Mouse (Mus musculus): ENCODE data around the gene Lrrtm3. TPM values are rescaled to one million over a fixed set of nuclear protein-coding genes. Genes with fewer than 3 reads are reported as not detected.

Lrrtm3 gene
- polyA plus RNA-seq (2012; rRNA removed), result 36.6 and 39.6 TPM in 2 replicates

DNA sequence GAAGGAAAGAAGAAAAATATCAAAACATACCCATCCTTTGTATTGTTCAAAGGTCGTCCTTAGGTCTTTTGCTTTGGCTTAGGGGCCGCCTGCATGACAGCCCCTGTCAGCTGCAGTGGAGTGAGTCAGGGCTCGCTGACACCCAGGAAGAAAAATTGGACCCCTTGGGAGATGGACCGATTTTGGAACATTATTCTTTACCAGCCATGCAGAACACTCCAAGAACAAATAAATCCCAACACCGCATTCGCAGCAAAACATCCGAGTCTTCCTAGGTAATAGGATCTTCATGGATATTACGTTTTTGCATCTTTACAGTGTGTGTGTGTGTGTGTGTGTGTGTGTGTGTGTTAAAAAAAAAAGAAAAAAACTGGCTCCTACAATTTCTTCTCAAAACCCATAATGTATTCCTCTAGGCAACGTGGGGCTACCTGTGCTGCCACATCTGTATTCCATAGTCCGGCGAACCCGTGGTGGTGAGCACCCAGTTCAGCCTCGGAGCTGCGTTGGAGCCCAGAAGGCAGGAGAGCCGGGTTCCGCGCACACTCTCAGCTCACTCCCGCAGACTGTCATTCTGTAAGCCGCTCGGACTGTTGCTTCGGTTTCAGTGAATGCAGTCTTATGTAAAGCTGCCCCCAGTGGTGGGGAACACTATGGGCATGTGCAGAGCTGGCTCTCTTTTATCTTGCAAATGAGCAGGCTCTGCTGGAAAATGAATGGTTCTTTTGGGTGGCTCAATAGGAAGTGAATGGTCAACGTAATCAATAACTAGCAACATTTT is at the start of gene Lrrtm3:
TSS of gene Lrrtm3 (minus strand) at position 598 of the 781 bp plus-strand sequence.
- DNase-seq (ENCODE audit: extremely low spot score in 1 of 2, low spot score in 1 of 2), result peak; percentile 79 to 91

DNA sequence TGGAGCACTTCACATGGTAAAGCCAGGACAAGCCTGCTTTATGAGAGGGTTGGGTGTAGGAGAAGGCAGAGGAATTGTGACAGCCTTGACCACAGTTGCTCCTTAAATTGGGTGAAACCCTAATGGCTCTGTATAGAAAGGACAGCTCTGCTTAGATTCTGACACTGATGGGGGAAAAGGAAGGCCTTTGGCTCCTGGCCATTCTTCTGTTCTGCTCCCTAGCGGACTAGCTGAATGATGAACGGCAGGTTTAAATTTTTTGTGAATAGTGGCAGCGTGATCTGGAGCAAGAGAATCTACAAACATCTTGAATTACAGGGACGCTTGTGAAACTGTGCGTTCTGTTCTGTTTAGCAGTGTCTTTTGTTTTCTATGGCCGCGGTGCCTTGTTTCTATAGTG is 45.4 kb upstream of the Lrrtm3 start:
- no peak for DNase-seq (ENCODE audit: extremely low spot score in 1 of 2, low spot score in 1 of 2)

DNA sequence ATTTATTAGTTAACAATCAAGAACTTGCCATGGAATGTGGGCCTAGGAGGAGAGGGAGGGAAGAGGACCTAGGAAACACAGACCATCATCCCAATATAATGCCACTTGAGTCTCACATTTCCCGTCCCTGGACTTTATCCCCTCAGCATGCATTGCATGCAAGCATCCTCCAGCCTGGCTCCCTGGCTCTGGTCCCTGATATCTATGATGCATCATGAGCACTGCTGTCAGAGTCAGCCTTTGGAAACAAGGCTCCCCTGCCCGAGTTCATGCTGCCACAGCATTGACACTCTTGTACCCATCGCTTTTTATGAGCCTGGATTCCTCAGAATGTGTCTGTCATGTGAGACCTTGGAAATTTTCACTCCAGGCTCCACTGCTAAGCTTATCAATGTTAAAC is 43.4 kb upstream of the Lrrtm3 start:
- no peak for DNase-seq (ENCODE audit: extremely low spot score in 1 of 2, low spot score in 1 of 2)

DNA sequence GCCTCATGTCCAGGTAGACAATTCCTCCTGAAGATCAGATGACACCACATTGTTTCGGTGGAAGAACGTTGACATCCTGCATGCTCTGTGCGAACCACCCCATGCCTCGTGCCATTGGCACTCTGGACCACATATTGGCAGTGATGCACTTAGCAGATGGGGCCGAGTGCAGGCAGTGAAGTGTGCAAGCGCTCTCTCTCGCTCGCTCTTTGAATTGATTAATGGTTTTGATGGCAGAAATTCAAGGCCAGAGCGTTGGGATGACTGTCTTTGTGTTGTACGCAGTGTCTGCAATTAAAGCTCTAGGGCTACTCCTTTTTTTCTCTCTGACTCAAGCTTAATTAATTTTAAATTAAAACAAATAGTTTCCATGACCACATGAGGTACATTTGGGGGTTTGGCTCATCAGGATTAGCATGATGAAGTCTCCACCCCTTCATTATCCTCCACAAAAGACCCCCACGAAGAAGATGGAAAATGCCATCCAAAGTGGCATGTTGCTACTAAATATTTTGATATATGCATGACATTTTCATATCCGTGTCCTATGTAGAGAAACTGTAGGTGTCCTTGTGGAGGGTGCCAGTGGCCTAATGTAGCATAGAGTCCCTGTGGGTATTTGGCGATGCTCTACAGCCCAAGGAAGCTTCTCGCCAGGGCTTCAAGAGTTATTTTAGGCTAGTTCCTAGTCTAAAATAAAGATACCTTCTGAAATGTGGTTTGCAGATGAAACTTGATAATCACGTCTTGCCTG is 40.5 kb upstream of the Lrrtm3 start:
- DNase-seq (ENCODE audit: extremely low spot score in 1 of 2, low spot score in 1 of 2), result no peak

DNA sequence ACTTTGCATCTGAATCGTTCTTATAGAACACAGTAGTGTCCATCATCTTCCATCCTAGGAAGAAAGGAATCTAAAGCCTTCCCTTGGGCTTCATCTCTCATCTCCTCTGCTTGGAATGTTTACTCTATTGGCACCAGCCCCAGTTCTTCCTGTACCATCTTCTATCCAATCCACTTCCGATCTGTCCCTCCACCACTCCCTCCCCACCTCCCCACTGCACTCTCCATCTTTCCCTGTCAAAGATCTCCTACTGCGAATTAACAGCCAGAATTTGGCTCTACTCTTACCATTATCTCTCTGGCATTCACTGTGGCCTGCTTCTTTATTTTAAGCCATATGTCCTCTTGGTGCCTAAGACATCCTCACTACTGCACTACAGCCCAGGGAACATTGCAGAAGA is 28.8 kb upstream of the Lrrtm3 start:
- DNase-seq (ENCODE audit: extremely low spot score in 1 of 2, low spot score in 1 of 2), result no peak

DNA sequence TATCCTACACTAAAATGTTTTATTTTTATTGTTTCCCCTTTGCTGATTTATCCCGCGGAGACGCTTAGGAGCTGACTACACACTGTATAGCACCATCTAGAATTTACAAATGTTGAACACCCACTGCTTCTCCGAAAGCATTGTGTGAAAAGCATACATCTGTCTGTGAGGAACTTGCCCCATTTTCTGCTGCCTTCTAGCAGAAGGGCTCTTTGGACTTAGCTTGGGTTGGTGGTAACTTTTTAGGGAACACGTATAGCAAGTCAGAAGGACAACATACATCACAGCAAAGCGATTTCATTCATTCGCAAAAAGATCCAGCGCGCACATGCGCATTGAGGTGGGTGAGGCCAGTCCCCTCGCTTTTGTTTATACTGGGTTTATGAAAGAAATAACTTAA is 25.2 kb upstream of the Lrrtm3 start:
- peak; percentile 2 to 51 for DNase-seq (ENCODE audit: extremely low spot score in 1 of 2, low spot score in 1 of 2)

DNA sequence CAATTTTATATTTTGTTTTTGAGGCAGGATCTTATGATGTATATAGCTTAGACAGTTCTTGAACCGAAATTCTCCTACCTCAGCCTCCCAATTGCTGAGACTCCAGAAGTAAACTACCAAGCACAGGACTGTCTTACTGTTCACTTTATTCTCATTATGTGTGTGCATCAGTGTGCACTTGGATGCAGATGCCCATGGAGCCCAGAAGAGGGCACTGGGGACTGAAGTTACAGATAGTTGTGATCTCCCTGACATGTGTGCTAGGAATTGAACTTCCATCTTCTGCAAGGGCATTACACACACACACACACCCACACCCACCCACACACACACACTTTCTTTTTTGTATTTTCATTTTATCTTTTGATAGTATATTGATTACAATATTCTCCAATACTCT is 6.5 kb upstream of the Lrrtm3 start:
- DNase-seq (ENCODE audit: extremely low spot score in 1 of 2, low spot score in 1 of 2), result no peak

DNA sequence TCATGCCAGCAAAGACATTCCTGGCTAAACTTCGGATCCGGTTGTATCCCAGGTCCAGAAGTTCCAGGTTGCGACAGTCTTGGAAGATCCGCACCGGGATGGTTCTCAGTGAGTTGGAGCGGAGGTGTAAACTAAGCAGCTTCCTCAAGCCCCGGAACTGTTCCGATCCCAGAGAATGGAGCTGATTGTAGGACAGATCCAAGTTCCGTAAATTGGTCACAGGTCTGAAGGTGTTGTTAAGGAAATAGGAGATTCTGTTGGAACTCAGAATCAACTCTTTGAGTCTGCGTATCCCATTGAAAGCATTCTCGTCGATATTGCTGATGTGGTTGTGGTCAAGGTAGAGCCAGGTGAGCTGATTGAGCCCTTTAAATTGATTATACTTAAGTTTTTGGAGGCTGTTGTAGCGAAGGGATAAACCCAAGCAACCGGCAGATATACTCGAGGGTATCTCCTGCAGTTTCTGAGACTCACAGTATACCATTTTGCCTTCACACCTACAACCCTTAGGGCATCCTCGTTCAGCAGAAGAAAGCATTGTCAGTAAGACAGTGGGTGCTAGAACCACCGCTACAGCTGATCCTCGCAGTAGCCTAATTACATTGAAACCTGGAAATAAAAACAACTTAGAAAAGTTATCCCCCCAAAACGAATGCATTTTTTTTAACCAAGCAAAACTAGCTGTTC is 1.2 kb downstream of the Lrrtm3 start:
- peak in 1 of 2 experiments; percentile 43 for DNase-seq (ENCODE audit: extremely low spot score in 1 of 2, low spot score in 1 of 2)

DNA sequence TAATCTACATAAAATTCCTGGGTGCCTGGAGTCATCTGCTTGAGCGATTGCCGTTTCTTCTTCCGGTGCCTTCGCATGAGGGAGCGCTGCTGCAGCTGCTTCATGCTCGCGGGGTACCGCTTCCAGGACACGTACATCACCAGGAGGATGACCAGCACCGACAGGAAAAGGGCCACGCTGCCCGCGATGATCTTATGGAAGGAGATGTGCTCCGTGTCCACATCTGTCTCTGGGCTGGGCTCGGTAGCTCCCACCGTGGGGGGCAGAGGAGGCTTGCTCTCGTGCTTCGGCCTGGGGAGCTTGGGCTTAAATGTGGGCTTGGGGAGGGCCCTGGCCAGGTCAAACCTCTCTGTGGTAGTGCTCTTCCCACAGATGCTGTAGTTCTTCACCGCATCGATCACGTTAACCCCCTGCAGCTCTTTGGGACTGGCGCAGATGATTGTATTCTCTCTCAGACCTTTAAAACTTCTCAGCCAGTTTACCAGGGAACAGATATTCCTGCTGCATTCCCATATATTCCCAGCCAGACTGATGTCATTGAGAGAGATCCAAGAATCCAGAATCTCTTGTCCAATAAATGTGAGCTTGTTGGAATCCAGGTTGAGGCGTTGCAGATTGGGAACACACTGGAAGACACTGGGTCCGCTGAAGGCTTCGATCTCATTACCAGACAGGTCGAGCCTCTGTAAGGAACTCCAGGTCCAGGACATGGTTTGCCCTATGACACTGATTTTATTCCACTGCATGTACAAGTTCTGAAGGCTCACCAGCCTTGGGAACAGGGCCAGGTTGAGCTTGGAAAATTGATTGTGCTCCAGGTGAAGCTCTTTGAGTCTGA is 1.9 kb downstream of the Lrrtm3 start:
- DNase-seq (ENCODE audit: extremely low spot score in 1 of 2, low spot score in 1 of 2), result peak in 1 of 2 experiments; percentile 44

DNA sequence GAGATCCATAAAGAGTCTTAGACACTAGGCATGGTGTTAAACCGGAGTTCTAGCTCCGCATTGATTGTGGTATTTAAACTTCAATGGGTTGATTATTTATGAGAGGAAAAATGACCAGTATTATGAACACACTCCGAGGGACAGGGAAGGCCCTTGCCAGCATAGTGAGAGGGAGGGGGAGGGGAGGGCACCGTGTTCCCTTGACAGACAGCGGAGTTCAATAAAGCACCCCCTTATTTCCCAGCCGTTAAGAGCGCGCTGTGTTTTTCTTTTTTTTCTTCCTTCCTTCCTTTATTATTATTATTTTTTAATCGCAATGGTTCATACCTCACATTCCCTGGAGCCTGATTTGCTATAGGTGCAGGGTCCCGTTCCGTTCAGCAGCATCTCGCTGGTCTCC is 2.6 kb downstream of the Lrrtm3 start:
- no peak for DNase-seq (ENCODE audit: extremely low spot score in 1 of 2, low spot score in 1 of 2)

DNA sequence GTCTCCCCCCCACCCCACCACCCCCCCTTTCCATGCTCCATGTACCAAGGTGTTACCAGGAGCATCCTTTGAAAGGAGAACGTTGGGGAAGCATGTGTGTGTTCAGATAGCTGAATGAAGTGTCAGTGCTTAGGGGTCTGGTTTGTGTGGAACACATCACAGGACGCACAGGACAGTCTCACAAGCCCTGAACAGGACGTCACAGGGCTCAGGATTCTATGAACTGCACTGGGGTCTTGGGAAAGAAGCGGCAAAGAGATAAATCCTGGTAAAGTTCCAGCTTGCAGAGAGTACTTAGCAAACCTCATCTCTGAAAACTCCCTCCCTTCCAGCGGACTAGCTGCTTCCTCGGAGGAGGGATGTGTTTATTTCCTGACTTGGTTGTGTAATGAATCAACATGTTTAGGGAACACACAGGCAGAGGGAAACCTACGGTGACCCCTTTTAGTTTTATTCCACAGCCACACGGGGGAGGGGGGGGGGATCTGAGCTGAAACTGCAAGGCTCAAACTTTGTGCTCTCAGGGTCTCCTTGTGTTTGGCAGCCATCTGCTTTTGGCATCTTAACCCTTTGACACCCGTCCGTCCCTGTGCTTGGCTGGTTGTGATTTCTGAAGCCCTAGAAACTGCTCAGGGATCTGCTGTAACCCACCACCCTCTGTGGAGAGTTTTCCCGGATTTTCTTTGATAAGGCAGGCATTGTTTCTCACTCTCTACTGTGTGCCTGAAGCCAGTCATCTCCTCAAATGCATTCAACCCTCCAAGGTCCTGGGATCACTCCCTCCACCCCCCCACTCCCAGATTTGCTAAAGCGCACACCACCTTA is 3.3 kb downstream of the Lrrtm3 start:
- DNase-seq (ENCODE audit: extremely low spot score in 1 of 2, low spot score in 1 of 2), result peak in 1 of 2 experiments; percentile 37

DNA sequence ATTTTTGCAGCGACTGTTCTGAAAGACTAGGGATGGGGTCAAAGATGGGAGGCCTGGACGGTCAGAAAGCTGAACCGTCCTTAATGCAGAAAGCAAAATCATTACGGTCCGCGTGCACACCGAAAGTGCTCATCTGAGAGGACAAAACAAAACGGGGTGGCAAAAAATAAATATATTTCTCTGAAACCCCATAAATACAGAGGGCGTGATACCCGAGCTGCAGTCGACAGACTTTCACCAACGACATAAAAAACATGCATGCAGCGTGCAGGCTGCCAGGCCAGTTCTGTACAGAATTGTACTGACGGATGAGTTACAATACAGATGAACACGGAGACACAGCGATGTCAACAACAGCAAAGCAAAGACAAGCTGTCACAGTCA is 3.9 kb downstream of the Lrrtm3 start:
- DNase-seq (ENCODE audit: extremely low spot score in 1 of 2, low spot score in 1 of 2), result no peak

DNA sequence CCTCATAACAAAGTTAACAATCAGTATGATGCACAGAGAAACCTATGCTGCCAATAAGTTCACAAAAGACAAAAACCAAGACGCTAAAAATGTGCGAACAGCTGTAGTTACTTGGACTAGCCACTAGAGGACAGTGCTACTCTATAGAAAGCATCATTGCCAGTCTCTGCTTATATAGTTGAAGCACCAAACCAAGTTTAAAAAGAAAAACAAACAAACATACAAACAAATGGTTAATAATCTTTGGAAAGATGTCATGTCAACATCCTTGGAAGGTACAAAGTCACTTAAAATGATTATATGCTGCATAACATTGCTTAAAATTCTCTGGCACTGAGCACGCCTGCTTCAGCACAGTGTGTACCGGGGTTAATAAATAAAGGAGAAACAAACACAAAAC is 5.6 kb downstream of the Lrrtm3 start:
- peak in 1 of 2 experiments; percentile 81 for DNase-seq (ENCODE audit: extremely low spot score in 1 of 2, low spot score in 1 of 2)

DNA sequence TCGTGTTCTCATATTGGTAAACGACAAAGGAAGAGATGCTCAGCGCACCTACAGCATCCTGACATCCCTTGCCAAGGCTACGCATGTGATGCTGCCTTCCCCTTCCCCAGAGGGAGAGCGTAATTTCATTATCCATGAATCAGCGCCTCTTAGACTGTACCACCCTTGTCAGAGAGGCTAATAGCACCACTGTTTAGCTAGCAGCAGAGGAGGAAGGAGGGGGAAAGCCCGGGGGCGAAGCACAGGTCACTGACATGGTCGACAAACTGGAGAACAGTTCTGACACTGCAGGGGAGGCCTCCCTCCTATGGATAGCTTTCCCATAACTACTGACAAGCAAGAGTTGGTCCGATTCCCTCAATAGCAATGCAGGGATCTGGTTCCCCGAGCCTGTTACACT is 6.3 kb downstream of the Lrrtm3 start:
- DNase-seq (ENCODE audit: extremely low spot score in 1 of 2, low spot score in 1 of 2), result peak in 1 of 2 experiments; percentile 36

DNA sequence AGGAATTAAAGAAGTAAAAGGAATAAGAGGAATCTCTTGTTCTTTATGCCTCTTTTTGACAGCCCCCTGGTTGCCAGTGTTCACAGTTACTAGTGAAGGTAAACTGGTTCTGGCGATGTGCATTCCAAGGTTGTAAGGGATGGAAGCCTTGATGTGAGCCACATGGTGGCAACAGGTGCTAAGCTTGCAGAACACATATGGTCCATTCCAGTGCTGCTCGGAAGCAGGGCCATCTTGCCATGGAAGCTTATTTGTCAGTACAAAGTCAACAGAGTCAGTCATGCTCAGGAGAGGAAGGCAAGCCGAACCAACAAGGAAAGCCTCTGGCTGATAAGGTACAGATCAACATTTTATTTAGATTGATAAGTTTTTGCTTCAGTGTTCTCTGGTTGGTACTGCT is 7.7 kb downstream of the Lrrtm3 start:
- DNase-seq (ENCODE audit: extremely low spot score in 1 of 2, low spot score in 1 of 2), result no peak

DNA sequence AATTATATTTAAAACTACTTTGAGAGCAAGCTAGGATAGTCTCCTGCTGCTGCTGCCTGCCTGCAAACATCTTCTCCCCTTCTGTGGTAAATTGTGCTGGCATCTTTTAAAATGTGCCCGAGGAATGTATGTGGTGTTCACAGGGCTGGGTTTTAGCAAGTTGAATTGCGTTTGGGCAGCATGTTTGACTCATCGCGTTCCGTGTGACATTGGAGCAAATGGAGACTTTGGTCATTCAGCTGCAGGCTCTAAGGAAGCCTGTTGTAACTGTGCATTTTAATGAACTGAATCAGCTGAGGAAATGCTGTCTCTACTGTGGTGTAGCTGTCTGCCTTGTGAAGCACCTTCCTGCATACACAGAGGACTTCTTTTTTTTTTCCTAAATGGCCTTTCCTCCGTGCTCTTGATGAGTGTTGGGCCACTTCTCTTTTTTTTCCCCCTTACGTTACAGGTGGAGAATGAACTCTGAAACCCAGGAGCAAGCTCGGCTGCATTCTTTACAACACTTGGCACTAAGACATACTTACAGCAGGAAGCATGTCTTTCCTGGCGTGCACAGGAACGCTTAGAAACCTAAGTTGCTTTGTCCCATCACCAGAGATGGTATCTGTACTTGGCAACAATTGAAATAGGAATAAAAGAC is 13.5 kb downstream of the Lrrtm3 start:
- peak in 1 of 2 experiments; percentile 43 for DNase-seq (ENCODE audit: extremely low spot score in 1 of 2, low spot score in 1 of 2)

DNA sequence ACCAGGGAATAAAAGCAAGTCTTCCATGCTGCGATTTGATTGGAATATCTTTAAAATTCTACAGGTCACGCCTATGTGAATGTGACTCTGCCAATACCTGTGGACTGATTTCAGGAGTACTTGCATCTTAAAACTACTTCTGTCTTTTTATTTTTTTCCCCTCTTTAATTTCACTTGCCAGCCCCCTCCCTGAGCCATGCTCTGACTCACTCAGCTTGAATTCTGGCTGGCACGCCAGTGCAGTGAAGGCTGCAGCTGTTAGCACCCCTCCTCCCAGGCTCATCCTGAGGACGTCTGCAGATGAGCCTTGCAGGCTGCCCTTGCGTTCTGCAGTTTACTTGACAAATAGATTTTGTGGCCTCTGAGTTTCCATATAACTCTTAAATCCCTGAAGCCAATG is 14.1 kb downstream of the Lrrtm3 start:
- peak; percentile 58 to 86 for DNase-seq (ENCODE audit: extremely low spot score in 1 of 2, low spot score in 1 of 2)

DNA sequence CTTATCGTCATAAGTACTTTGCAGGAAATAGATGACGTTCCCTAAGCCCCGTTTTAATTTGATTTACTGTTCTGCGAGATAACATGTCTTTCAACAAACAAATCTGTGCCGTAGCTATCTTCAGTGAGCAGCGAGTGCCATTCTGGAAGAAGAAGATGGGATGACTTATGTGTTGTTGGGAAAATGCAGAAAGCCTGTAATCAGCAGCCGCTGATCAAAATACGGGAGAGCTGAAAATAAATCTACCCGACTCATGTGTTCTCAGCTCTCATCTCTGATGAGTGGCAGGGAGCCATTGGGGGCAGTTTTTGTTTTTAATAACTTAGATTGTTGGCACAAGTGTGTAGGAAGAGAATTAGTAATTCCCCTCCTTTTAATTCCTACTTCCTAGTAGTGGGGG is 26.4 kb downstream of the Lrrtm3 start:
- DNase-seq (ENCODE audit: extremely low spot score in 1 of 2, low spot score in 1 of 2), result no peak

DNA sequence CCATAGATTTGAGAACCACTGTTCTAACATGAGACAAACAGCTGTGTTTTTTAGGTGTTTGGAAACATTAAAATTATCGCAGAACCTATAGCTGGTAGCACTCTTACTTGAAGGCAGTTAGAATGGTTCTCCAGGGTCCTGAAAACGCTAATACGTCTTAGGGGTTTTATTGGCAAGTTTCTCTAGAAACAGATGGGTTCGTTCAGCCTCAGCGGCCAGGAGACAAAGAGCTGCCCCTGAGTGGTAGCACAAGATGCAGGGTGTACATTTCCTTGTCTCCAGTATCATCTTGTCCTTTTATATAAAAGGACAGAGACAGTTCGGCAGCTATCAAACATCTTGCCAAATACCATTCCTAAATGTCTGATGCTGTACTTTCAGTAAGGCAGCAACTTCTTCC is 40.1 kb downstream of the Lrrtm3 start:
- no peak for DNase-seq (ENCODE audit: extremely low spot score in 1 of 2, low spot score in 1 of 2)
